ENCODE assay signal across 13 mouse cellular contexts in the genomic region with DNA sequence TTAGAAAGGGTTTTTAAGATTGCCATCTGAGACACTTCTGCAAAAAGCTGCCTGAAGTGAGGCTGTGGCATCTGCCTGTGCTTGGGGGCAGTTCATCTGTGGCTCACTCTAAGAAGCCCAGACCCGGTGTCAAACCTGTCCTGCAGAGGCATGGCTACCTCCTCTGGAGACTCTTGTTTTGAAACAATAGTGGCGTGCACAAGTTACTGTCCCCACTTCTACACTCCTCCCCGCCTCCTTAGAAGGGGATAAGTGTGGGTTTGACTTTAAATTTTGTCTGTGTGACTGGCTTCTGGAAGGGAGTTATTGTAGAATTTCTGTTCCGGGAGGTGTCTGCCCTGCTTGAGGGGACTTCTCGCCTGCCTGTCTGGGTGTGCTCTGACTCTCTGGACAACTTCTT.
DNase-seq lines count a peak whose midpoint lies in the region; ATAC-seq lines count a peak whose summit lies in the region.
"Had no signal": no experiment of that assay in that cellular context is flagged by ENCODE, and none has a peak within 500 bp of the region (broad histone marks: within the 10 kb centered on the region; RNA-seq: fewer than 3 reads in every experiment).

No protein-coding gene starts in this region.

- H3K9me3 ChIP-seq in forebrain, embryonic 10.5 days: no peaks in the 10 kb centered on the region
- no peaks in the 10 kb centered on the region for H3K9me3 ChIP-seq in hindbrain, embryonic 14.5 days (ENCODE audit: control insufficient read depth, low read length)
- no peaks in the 10 kb centered on the region for H3K9me3 ChIP-seq in neural tube, embryonic 11.5 days (ENCODE audit: control insufficient read depth, low read length)
- H3K9me3 ChIP-seq: limb, embryonic 15.5 days had no signal

- intact Hi-C loops in left cerebral cortex, postnatal 25 days (cut with DNase I): no loop called here

- 0 out of 2 replicates have a peak overlapping the region, but pooled peaks have one; percentile 35 for H3K9ac ChIP-seq in hindbrain, embryonic 14.5 days
- peak overlapping the region; percentile 8; the same call in 1 of the 2 replicates for H3K9ac ChIP-seq in neural tube, embryonic 11.5 days (ENCODE audit: low read length)
- H3K9ac ChIP-seq: limb, embryonic 15.5 days had no signal

- no peak overlapping the region for H3K4me3 ChIP-seq in forebrain, embryonic 10.5 days
- no peak overlapping the region for H3K4me3 ChIP-seq in hindbrain, embryonic 14.5 days (replicated peaks; ENCODE audit: low read length)
- H3K4me3 ChIP-seq in neural tube, embryonic 11.5 days (ENCODE audit: low read depth, low read length): no peak overlapping the region
- H3K4me3 ChIP-seq: limb, embryonic 15.5 days had no signal

- ATAC-seq in hindbrain, embryonic 14.5 days (ENCODE audit: low FRiP score): no peak
- no peak for ATAC-seq in neural tube, embryonic 11.5 days (ENCODE audit: insufficient read depth, low FRiP score, low TSS enrichment)

- H3K4me2 ChIP-seq in hindbrain, embryonic 14.5 days (replicated peaks): peak overlapping the region; percentile 94
- no peak overlapping the region for H3K4me2 ChIP-seq in neural tube, embryonic 11.5 days (ENCODE audit: low read depth)
- H3K4me2 ChIP-seq: heart, embryonic 11.5 days; limb, embryonic 15.5 days had no signal

- no peaks in the 10 kb centered on the region for H3K36me3 ChIP-seq in forebrain, embryonic 10.5 days (replicated peaks)
- H3K36me3 ChIP-seq in hindbrain, embryonic 14.5 days (replicated peaks; ENCODE audit: control insufficient read depth, insufficient read depth): no peaks in the 10 kb centered on the region
- H3K36me3 ChIP-seq in neural tube, embryonic 11.5 days (ENCODE audit: control insufficient read depth, insufficient read depth, low read length): no peaks in the 10 kb centered on the region
- H3K36me3 ChIP-seq: limb, embryonic 15.5 days had no signal

- WGBS in forebrain, embryonic 10.5 days: 10% methylated on average over 5 of the region's 5 CpGs
- WGBS in hindbrain, embryonic 14.5 days: 16% methylated on average over 5 of the region's 5 CpGs
- WGBS in neural tube, embryonic 11.5 days: 10% methylated on average over 5 of the region's 5 CpGs

- peaks cover 64% of the 10 kb centered on the region for H3K4me1 ChIP-seq in forebrain, embryonic 10.5 days
- H3K4me1 ChIP-seq in hindbrain, embryonic 14.5 days (replicated peaks; ENCODE audit: control insufficient read depth, insufficient read depth, low read length): peaks cover 37% of the 10 kb centered on the region
- H3K4me1 ChIP-seq in neural tube, embryonic 11.5 days (ENCODE audit: control insufficient read depth, insufficient read depth, low read length): peaks cover 16% of the 10 kb centered on the region; the same call in 1 of the 2 replicates

- peak; percentile 36 to 47 for DNase-seq in cerebellum, postnatal 25 days
- no peak for DNase-seq in cerebellum, adult 11-12 months
- DNase-seq in forebrain, embryonic 10.5 days (ENCODE audit: extremely low spot score, low spot score): no peak
- peak; percentile 23 for DNase-seq in hindbrain, embryonic 14.5 days (ENCODE audit: low spot score)
- peak; percentile 21 for DNase-seq in neural tube, embryonic 11.5 days (ENCODE audit: low spot score)
- no peak for DNase-seq in frontal cortex, postnatal 25 days (ENCODE audit: low spot score in 2 of 2)
- no peak for DNase-seq in lung, postnatal 4 days
- no peak for DNase-seq in left cerebral cortex, postnatal 25 days (ENCODE audit: low spot score in 2 of 2)
- DNase-seq: lung, postnatal 10 days; thymus, adult 18-20 months had no signal

- H3K27me3 ChIP-seq in forebrain, embryonic 10.5 days (ENCODE audit: poor library complexity, severe bottlenecking): peaks cover 63% of the 10 kb centered on the region
- H3K27me3 ChIP-seq in hindbrain, embryonic 14.5 days (ENCODE audit: control insufficient read depth, insufficient read depth, low read length): no peaks in the 10 kb centered on the region
- peaks cover 13% of the 10 kb centered on the region for H3K27me3 ChIP-seq in neural tube, embryonic 11.5 days (ENCODE audit: control insufficient read depth, insufficient read depth, low read length)

- peak overlapping the region; percentile 94 for H3K27ac ChIP-seq in forebrain, embryonic 10.5 days
- peak overlapping the region; percentile 99 for H3K27ac ChIP-seq in hindbrain, embryonic 14.5 days
- H3K27ac ChIP-seq in neural tube, embryonic 11.5 days (ENCODE audit: low read depth, low read length): no peak overlapping the region; the same call in 1 of the 2 replicates
- H3K27ac ChIP-seq: kidney, postnatal 0 days; limb, embryonic 15.5 days had no signal

Comparison
In these comparisons a context has a peak if more than half of its experiments do, and no peak if none do; other contexts are left out.
1. DNase-seq: peak in cerebellum, postnatal 25 days (2 of 2), hindbrain, embryonic 14.5 days (single experiment) and neural tube, embryonic 11.5 days (single experiment); none in cerebellum, adult 11-12 months (single experiment), forebrain, embryonic 10.5 days (single experiment), frontal cortex, postnatal 25 days (0 of 2), lung, postnatal 4 days (0 of 2) and left cerebral cortex, postnatal 25 days (0 of 2).